In the genomic region with DNA sequence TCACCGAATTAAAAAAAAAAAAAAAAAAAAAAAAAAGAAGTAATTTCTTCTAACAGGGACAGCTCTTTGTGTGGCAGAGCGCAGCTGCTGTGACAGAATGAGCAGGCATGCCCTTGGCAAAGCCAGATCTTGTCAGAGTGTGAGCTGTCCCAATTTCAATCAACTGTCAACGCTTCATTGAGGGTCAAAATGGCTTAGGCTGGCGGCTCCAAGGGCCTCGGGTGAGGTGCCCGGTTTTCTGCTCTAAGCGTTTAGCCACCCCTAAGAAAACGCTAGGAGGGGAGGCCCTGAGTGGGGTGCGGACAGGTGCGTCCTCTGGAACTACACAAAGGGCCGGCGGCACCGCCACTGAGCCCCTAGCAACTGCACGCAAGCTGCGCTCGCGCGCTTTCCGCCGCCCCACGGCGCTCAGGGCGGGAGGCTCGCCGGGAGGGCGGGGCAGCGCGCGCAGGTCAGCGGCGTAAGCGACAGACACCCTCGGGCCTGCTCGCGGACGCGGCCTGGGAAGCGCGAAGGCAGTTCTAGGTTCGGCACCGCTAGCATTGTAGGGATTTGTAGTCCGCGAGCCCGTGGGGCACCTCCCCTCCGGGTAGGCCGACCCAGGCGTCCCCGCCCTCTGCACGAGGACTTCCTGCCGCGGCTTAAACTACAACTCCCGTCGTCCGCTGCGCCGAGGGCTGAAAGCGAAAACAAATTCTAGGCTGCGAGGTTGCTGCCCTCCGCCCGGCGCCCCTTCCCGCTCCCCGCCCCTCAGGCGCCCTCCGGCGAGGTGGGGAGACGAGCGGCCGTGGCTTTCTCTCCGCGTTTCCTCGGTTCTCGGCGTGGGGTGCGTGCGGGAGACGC, we compare ENCODE assay signal across 8 mouse cellular contexts. TPM values are rescaled to one million over a fixed set of nuclear protein-coding genes. Genes with fewer than 3 reads are reported as not detected.
DNase-seq lines count a peak whose midpoint lies in the region; ATAC-seq lines count a peak whose summit lies in the region.

No protein-coding gene starts in this region.

- H3K27me3 ChIP-seq in intestine, embryonic 14.5 days (replicated peaks; ENCODE audit: control insufficient read depth, insufficient read depth, low read length), result no peaks in the 10 kb centered on the region

- peak; percentile 91 to 95 for DNase-seq in adrenal gland, adult 18-20 months (ENCODE audit: low spot score in 2 of 2)
- DNase-seq in embryo, embryonic 11 days, result peak; percentile 99
- peak; percentile 99 for DNase-seq in gastrocnemius, postnatal 25 days
- DNase-seq in intestine, embryonic 14.5 days (ENCODE audit: low spot score), result peak; percentile 97
- DNase-seq in left cerebral cortex, postnatal 14 days (ENCODE audit: low spot score in 2 of 2), result peak; percentile 98 to 99
- DNase-seq in mesoderm, embryonic 11.5 days (ENCODE audit: low read depth, low spot score), result peak; percentile 99
- peak; percentile 98 to 99 for DNase-seq in right cerebral cortex, postnatal 36 days (ENCODE audit: low spot score in 2 of 2)
- peak; percentile 99 for DNase-seq in yolk sac, embryonic 10.5 days (ENCODE audit: low spot score)

- peaks cover 5% of the 10 kb centered on the region for H3K36me3 ChIP-seq in intestine, embryonic 14.5 days (ENCODE audit: control insufficient read depth, insufficient read depth, low read length)

- H3K4me2 ChIP-seq in intestine, embryonic 14.5 days (ENCODE audit: low read length), result peak overlapping the region; percentile 69

- peak; percentile 99 for ATAC-seq in intestine, embryonic 14.5 days (replicated peaks; ENCODE audit: low FRiP score, low TSS enrichment, low read depth)

- H3K4me3 ChIP-seq in intestine, embryonic 14.5 days (ENCODE audit: low read depth, low read length), result peak overlapping the region; percentile 56

- intact Hi-C loops in left cerebral cortex, postnatal 14 days (cut with DNase I), result no loop called here

- H3K4me1 ChIP-seq in intestine, embryonic 14.5 days (replicated peaks; ENCODE audit: control insufficient read depth, insufficient read depth, low read length), result peaks cover 16% of the 10 kb centered on the region

- H3K27ac ChIP-seq in intestine, embryonic 14.5 days (ENCODE audit: low read depth), result peak overlapping the region; percentile 95

- WGBS in intestine, embryonic 14.5 days, result under 1% methylated on average over 76 of the region's 77 CpGs

- peak overlapping the region; percentile 70 for H3K9ac ChIP-seq in intestine, embryonic 14.5 days (ENCODE audit: low read length)

- H3K9me3 ChIP-seq in intestine, embryonic 14.5 days (ENCODE audit: control insufficient read depth, low read length), result no peaks in the 10 kb centered on the region

RNA-seq across cellular contexts. Expression of gene Otud4, which starts 0.5 kb away (rescaled TPM):
- total RNA-seq in adrenal gland, adult 18-20 months (2021), result 10 to 100 TPM; 37.6 to 46.8 TPM
- 10 to 100 TPM; 39.2 to 39.7 TPM for total RNA-seq in gastrocnemius, postnatal 25 days (2021)
- 28.1 and 30.3 TPM in 2 replicates for polyA plus RNA-seq in intestine, embryonic 14.5 days (2014; fragmentation: Nextera tagmentation; extraction: Ambion mirVana)
- total RNA-seq in left cerebral cortex, postnatal 14 days (2021), result 10 to 100 TPM; 36.8 to 44.4 TPM

Comparison
In these comparisons a context has a peak if more than half of its experiments do, and no peak if none do; other contexts are left out.
1. Peak in every context shown above with its lines: DNase-seq, ATAC-seq, H3K4me3 ChIP-seq and H3K27ac ChIP-seq.